Mouse (Mus musculus) intestine, postnatal 0 days (tissue): ENCODE measurements around the gene 4921524J17Rik. TPM values are rescaled to one million over a fixed set of nuclear protein-coding genes. Genes with fewer than 3 reads are reported as not detected.

ENCODE experiments used
- ATAC-seq: fragments of 200-750 bp; cut with Nextera tagmentation; 2 replicates; pipeline ENCODE4 v1.8.0; 2017; ENCODE audit warnings: mild to moderate bottlenecking, moderate TSS enrichment, moderate library complexity
- H3K27ac ChIP-seq: fragments of 300-500 bp; sonication (generic); 2 replicates; pipeline ENCODE4 v1.5.1; 2014; ENCODE audit warnings: mild to moderate bottlenecking, low read depth, low read length, moderate library complexity
- H3K27me3 ChIP-seq: fragments of 300-500 bp; sonication (generic); replicated peaks from 2 replicates; pipeline ENCODE4 v1.6.1; 2014; ENCODE audit warnings: low read length, mixed read lengths; ENCODE audit not compliant: control insufficient read depth, insufficient read depth
- H3K36me3 ChIP-seq: fragments of 300-500 bp; sonication (generic); 2 replicates; pipeline ENCODE4 v1.6.1; 2014; ENCODE audit warnings: mild to moderate bottlenecking, moderate library complexity; ENCODE audit not compliant: control insufficient read depth, insufficient read depth
- H3K4me1 ChIP-seq: fragments of 300-500 bp; sonication (generic); replicated peaks from 2 replicates; pipeline ENCODE4 v1.6.1; 2014; ENCODE audit warnings: antibody characterized with exemption, low read length, mixed read lengths; ENCODE audit not compliant: control insufficient read depth, insufficient read depth
- H3K4me2 ChIP-seq: fragments of 300-500 bp; sonication (generic); replicated peaks from 2 replicates; pipeline ENCODE4 v1.6.1; 2014; ENCODE audit warnings: low read depth, mild to moderate bottlenecking, moderate library complexity
- H3K4me3 ChIP-seq: fragments of 300-500 bp; sonication (generic); 2 replicates; pipeline ENCODE4 v1.5.1; 2014; ENCODE audit warnings: low read depth, low read length
- H3K9ac ChIP-seq: fragments of 300-500 bp; sonication (generic); 2 replicates; pipeline ENCODE4 v1.6.1; 2014; ENCODE audit warnings: mild to moderate bottlenecking, low read depth, low read length
- H3K9me3 ChIP-seq: fragments of 300-500 bp; sonication (generic); 2 replicates; pipeline ENCODE4 v1.6.1; 2016; ENCODE audit warnings: mixed run types; ENCODE audit not compliant: control insufficient read depth
- CTCF ChIP-seq: sonication (generic); IDR thresholded peaks from 2 replicates; pipeline ENCODE4 v1.5.1; 2016; ENCODE audit warnings: low read depth, mild to moderate bottlenecking, control low read depth, antibody characterized with exemption, moderate library complexity
- WGBS: fragments of 180-500 bp; shearing (Covaris S2); extraction: QIAGEN DNeasy Blood & Tissue Kit; methylation state at CpG from one replicate; pipeline ENCODE4 v1.1.7; 2014; 5-methylcytosine and 5-hydroxymethylcytosine counted together
- polyA plus RNA-seq: library from polyadenylated mRNA; unstranded; fragments of >200 nt; fragmentation: Nextera tagmentation; extraction: Ambion mirVana; gene quantifications from 2 replicates; pipeline ENCODE4 v1.2.1, GENCODE M21; 2015

Gene 4921524J17Rik
- polyA plus RNA-seq, 1 experiment from 2014 or later, result 24.3 TPM

GRCm38 (mm10) chr8:85373435-85374039 is 59.1 kb downstream of the 4921524J17Rik start:
- Histone ChIP-seq H3K9me3 (no peaks in the 10 kb centered on the region), H3K4me1 (no peaks in the 10 kb centered on the region), H3K9ac (no peak overlapping the region), H3K4me3 (no peak overlapping the region), H3K36me3 (no peaks in the 10 kb centered on the region), H3K4me2 (no peak overlapping the region), H3K27ac (no peak overlapping the region), H3K27me3 (no peaks in the 10 kb centered on the region)
- TF ChIP-seq CTCF, result no peak
- ATAC-seq, result no peak
- WGBS, result 50% methylated on average over 5 of the region's 5 CpGs

GRCm38 (mm10) chr8:85372465-85372839 is 60.2 kb downstream of the 4921524J17Rik start:
- WGBS, result 91% methylated on average over 1 of the region's 1 CpGs
- Histone ChIP-seq H3K27me3 (no peaks in the 10 kb centered on the region), H3K4me2 (no peak overlapping the region), H3K4me1 (no peaks in the 10 kb centered on the region), H3K36me3 (no peaks in the 10 kb centered on the region), H3K4me3 (no peak overlapping the region), H3K9me3 (no peaks in the 10 kb centered on the region), H3K27ac (no peak overlapping the region), H3K9ac (no peak overlapping the region)
- no peak for TF ChIP-seq CTCF
- no peak for ATAC-seq

- TF ChIP-seq CTCF, result no peak
- no peaks in the 10 kb centered on the region for H3K9me3 ChIP-seq
- WGBS, result 79% methylated on average over 5 of the region's 5 CpGs
- no peak overlapping the region for H3K27ac ChIP-seq
- no peaks in the 10 kb centered on the region for H3K4me1 ChIP-seq
- H3K4me3 ChIP-seq, result no peak overlapping the region
- no peaks in the 10 kb centered on the region for H3K36me3 ChIP-seq
- ATAC-seq, result no peak
- H3K9ac ChIP-seq, result no peak overlapping the region
- no peaks in the 10 kb centered on the region for H3K27me3 ChIP-seq
- no peak overlapping the region for H3K4me2 ChIP-seq
Measured at GRCm38 (mm10) chr8:85371736-85372464, 60.7 kb downstream of the 4921524J17Rik start.

GRCm38 (mm10) chr8:85365176-85365575 is 67.5 kb downstream of the 4921524J17Rik start:
- H3K27me3 ChIP-seq, result no peaks in the 10 kb centered on the region
- no peak overlapping the region for H3K27ac ChIP-seq
- no peak overlapping the region for H3K4me3 ChIP-seq
- no peaks in the 10 kb centered on the region for H3K4me1 ChIP-seq
- no peak overlapping the region for H3K4me2 ChIP-seq
- 61% methylated on average over 6 of the region's 6 CpGs for WGBS
- no peak for ATAC-seq
- TF ChIP-seq CTCF, result no peak
- no peak overlapping the region for H3K9ac ChIP-seq
- H3K36me3 ChIP-seq, result no peaks in the 10 kb centered on the region
- no peaks in the 10 kb centered on the region for H3K9me3 ChIP-seq

GRCm38 (mm10) chr8:85364628-85365027 is 68.0 kb downstream of the 4921524J17Rik start:
- H3K9me3 ChIP-seq, result no peaks in the 10 kb centered on the region
- H3K36me3 ChIP-seq, result no peaks in the 10 kb centered on the region
- H3K4me1 ChIP-seq, result no peaks in the 10 kb centered on the region
- TF ChIP-seq CTCF, result no peak
- no peak for ATAC-seq
- WGBS, result 75% methylated on average over 11 of the region's 11 CpGs
- H3K9ac ChIP-seq, result no peak overlapping the region
- no peak overlapping the region for H3K27ac ChIP-seq
- H3K4me2 ChIP-seq, result no peak overlapping the region
- no peaks in the 10 kb centered on the region for H3K27me3 ChIP-seq
- H3K4me3 ChIP-seq, result no peak overlapping the region

GRCm38 (mm10) chr8:85363406-85363805 is 69.2 kb downstream of the 4921524J17Rik start:
- Histone ChIP-seq H3K27me3 (no peaks in the 10 kb centered on the region), H3K36me3 (no peaks in the 10 kb centered on the region), H3K4me1 (no peaks in the 10 kb centered on the region), H3K4me2 (no peak overlapping the region), H3K4me3 (no peak overlapping the region), H3K27ac (no peak overlapping the region), H3K9me3 (no peaks in the 10 kb centered on the region), H3K9ac (no peak overlapping the region)
- TF ChIP-seq CTCF, result no peak
- 87% methylated on average over 6 of the region's 6 CpGs for WGBS
- ATAC-seq, result no peak
